Mouse (Mus musculus): ENCODE results near the gene Cib1. TPM values are rescaled to one million over a fixed set of nuclear protein-coding genes. Genes with fewer than 3 reads are reported as not detected.

Cib1 gene
- total and polyA plus RNA-seq, 2 experiments: 51.7 to 114 TPM

DNA sequence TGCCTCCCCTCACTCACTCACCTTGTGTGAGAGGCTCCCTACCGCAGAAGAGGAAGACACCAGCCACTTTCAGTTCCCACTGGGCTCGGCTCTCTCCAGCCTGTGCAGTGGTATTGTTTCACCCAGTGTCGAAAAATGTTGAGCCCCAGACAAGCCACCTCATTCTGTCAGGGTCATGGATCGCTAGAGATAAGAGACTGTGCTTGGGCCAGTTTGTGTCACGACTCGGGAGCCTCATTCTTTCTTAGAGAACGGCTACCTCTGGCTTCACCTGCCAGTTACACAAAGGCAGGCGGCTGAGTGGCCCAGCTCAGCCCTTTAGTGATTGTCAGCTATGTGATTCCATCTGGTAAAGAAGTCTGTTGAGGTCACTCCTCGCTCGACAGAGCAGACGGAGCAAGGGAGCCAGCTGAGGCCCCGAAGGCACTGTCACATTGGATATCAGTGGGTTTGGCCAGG is 28.9 kb downstream of the Cib1 start:
- H3K36me3 ChIP-seq (ENCODE audit: control insufficient read depth, insufficient read depth, low read length): no peaks in the 10 kb centered on the region
- WGBS: 65% methylated on average over 12 of the region's 12 CpGs
- H3K9ac ChIP-seq (ENCODE audit: low read depth, low read length): no peak overlapping the region

DNA sequence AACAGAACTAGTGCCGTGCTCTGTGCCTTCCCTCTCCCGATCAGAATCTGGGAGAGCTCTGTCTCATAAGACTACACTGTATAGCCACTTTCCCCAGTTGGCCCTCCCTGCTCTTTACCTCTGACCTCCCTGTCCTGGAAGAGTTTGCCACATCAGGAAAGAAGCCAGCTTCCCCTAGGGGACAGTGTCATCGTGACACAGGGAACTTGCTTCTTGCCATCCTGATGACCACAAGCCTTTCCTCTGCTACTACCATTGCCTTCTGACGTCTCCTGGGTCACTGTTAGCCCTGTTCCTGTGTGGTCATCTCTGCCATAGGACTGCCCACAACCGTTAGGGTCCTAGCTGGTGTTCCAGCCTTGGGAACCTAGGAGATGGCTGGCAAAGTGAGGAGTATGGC is 29.7 kb downstream of the Cib1 start:
- peaks cover 23% of the 10 kb centered on the region for H3K4me1 ChIP-seq (ENCODE audit: control insufficient read depth, insufficient read depth, low read length)
- H3K27me3 ChIP-seq (ENCODE audit: control insufficient read depth, insufficient read depth, low read length): no peaks in the 10 kb centered on the region
- H3K9ac ChIP-seq (ENCODE audit: low read depth, low read length): no peak overlapping the region
- H3K4me3 ChIP-seq (ENCODE audit: insufficient read depth, low read depth, low read length): no peak overlapping the region
- H3K27ac ChIP-seq (replicated peaks; ENCODE audit: insufficient read depth, low read depth, low read length): no peak overlapping the region
- H3K79me2 ChIP-seq (ENCODE audit: control insufficient read depth, insufficient read depth, low read length): peaks cover 11% of the 10 kb centered on the region; the same call in 1 of the 2 replicates
- TF ChIP-seq POLR2A (IDR thresholded peaks at IDR 0.05; ENCODE audit: extremely low read depth, insufficient read depth, low read length) (no peak), CTCF (IDR thresholded peaks at IDR 0.05; ENCODE audit: low read depth, low read length) (no peak)
- no peaks in the 10 kb centered on the region for H3K36me3 ChIP-seq (ENCODE audit: control insufficient read depth, insufficient read depth, low read length)
- WGBS: 43% methylated on average over 5 of the region's 5 CpGs
- peak; percentile 68 for DNase-seq (ENCODE audit: extremely low read depth, low read depth, low spot score)

More for the DNA sequence above, 28.9 kb downstream of the Cib1 start:
- Histone ChIP-seq H3K4me3 (ENCODE audit: insufficient read depth, low read depth, low read length) (no peak overlapping the region), H3K27ac (replicated peaks; ENCODE audit: insufficient read depth, low read depth, low read length) (no peak overlapping the region), H3K27me3 (ENCODE audit: control insufficient read depth, insufficient read depth, low read length) (no peaks in the 10 kb centered on the region), H3K79me2 (ENCODE audit: control insufficient read depth, insufficient read depth, low read length) (peaks cover 13% of the 10 kb centered on the region; the same call in 1 of the 2 replicates), H3K4me1 (ENCODE audit: control insufficient read depth, insufficient read depth, low read length) (peaks cover 23% of the 10 kb centered on the region)
- TF ChIP-seq POLR2A (IDR thresholded peaks at IDR 0.05; ENCODE audit: extremely low read depth, insufficient read depth, low read length) (no peak), CTCF (IDR thresholded peaks at IDR 0.05; ENCODE audit: low read depth, low read length) (no peak)
- DNase-seq (ENCODE audit: extremely low read depth, low read depth, low spot score): no peak

DNA sequence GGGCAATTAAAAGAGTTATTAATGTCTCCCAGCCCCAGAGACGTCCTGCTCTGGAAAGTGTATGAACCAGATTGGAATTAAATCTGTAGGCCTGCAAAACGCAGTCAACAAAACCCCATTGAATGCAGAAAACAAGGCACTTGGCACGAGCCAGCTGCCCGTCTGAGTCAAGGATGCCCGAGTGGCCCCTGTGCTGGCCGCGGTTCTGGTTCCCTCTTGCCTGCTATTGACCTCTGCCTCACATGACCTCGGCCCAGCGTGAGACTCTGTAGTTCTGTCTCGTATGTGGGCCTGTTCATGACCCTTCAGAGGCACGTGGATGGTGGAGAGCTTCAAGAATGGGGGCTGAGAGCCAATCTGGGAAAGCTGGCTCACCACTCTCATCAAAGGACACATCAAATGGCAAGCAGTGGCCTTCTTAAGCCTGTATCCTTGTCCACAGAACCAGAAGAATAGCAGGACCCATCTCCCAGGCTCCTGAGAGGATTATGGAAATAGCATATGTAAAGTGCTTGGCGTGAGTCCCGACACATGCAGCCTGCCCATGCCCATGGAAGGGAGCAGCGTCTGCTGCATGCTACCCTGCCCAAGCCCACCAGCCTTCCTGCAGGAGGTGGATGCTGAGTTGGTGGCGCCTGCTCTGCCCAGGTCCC is 30.6 kb downstream of the Cib1 start:
- no peak overlapping the region for H3K27ac ChIP-seq (replicated peaks; ENCODE audit: insufficient read depth, low read depth, low read length)
- WGBS: 42% methylated on average over 15 of the region's 15 CpGs
- no peak overlapping the region for H3K9ac ChIP-seq (ENCODE audit: low read depth, low read length)
- no peaks in the 10 kb centered on the region for H3K36me3 ChIP-seq (ENCODE audit: control insufficient read depth, insufficient read depth, low read length)
- DNase-seq (ENCODE audit: extremely low read depth, low read depth, low spot score): peak; percentile 71
- peaks cover 11% of the 10 kb centered on the region; the same call in 1 of the 2 replicates for H3K79me2 ChIP-seq (ENCODE audit: control insufficient read depth, insufficient read depth, low read length)
- H3K27me3 ChIP-seq (ENCODE audit: control insufficient read depth, insufficient read depth, low read length): no peaks in the 10 kb centered on the region
- TF ChIP-seq POLR2A (IDR thresholded peaks at IDR 0.05; ENCODE audit: extremely low read depth, insufficient read depth, low read length) (no peak), CTCF (IDR thresholded peaks at IDR 0.05; ENCODE audit: low read depth, low read length) (no peak)
- H3K4me3 ChIP-seq (ENCODE audit: insufficient read depth, low read depth, low read length): no peak overlapping the region
- H3K4me1 ChIP-seq (ENCODE audit: control insufficient read depth, insufficient read depth, low read length): peaks cover 20% of the 10 kb centered on the region

DNA sequence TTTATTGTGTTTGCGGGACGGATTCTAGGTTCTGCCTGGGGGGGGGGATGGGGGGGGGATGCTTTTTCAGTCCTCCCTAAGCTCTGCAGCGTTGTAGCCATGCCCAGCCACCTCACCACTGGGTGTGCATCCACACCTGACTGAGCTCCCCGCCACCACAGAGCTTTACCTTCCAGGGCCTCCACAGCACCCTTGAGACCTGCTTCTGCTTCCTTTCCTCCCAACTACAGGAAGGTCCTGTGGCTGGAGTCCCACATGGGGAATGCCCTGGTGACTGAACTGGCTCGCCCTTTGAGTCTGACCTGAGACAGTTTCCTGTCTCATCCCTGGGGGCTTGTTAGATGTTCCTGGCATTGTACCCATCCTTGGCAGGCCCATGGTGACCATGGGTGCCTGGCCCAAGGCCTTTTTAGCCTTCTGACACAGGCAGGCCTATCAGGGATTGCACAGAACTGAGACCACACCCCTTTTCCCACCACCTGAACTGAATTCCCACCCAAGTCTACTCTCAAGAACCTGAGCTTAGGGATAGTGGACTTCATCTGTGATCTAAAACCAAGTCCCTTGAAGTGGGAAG is 31.6 kb downstream of the Cib1 start:
- no peaks in the 10 kb centered on the region for H3K36me3 ChIP-seq (ENCODE audit: control insufficient read depth, insufficient read depth, low read length)
- peaks cover 21% of the 10 kb centered on the region for H3K4me1 ChIP-seq (ENCODE audit: control insufficient read depth, insufficient read depth, low read length)
- 93% methylated on average over 5 of the region's 5 CpGs for WGBS

DNA sequence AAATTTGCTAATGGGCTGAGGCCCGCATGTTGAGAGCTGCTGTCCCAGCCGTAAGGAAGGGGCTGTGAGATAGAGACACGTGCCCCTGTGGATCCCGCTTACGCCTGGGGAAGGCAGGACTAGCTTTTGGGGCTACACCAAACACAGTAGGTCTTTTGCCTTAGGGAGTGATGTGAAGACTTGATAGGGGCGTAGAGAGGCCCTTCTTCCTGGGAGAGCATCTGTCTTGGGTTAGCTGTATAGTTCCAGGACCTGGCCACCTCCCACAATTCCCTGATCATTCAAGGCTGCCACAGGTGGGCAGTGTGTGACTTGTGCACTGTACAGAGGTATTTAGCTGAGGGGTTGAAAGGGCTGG is 32.0 kb downstream of the Cib1 start:
- no peaks in the 10 kb centered on the region for H3K36me3 ChIP-seq (ENCODE audit: control insufficient read depth, insufficient read depth, low read length)
- H3K79me2 ChIP-seq (ENCODE audit: control insufficient read depth, insufficient read depth, low read length): peaks cover 11% of the 10 kb centered on the region; the same call in 1 of the 2 replicates
- H3K27me3 ChIP-seq (ENCODE audit: control insufficient read depth, insufficient read depth, low read length): no peaks in the 10 kb centered on the region
- H3K9ac ChIP-seq (ENCODE audit: low read depth, low read length): no peak overlapping the region
- TF ChIP-seq POLR2A (IDR thresholded peaks at IDR 0.05; ENCODE audit: extremely low read depth, insufficient read depth, low read length) (no peak), CTCF (IDR thresholded peaks at IDR 0.05; ENCODE audit: low read depth, low read length) (no peak)
- 89% methylated on average over 6 of the region's 6 CpGs for WGBS
- no peak overlapping the region for H3K27ac ChIP-seq (replicated peaks; ENCODE audit: insufficient read depth, low read depth, low read length)
- H3K4me3 ChIP-seq (ENCODE audit: insufficient read depth, low read depth, low read length): no peak overlapping the region
- H3K4me1 ChIP-seq (ENCODE audit: control insufficient read depth, insufficient read depth, low read length): peaks cover 22% of the 10 kb centered on the region
- DNase-seq (ENCODE audit: extremely low read depth, low read depth, low spot score): no peak

More for the DNA sequence above, 31.6 kb downstream of the Cib1 start:
- DNase-seq (ENCODE audit: extremely low read depth, low read depth, low spot score): no peak
- Histone ChIP-seq H3K9ac (ENCODE audit: low read depth, low read length) (no peak overlapping the region), H3K27me3 (ENCODE audit: control insufficient read depth, insufficient read depth, low read length) (no peaks in the 10 kb centered on the region), H3K4me3 (ENCODE audit: insufficient read depth, low read depth, low read length) (no peak overlapping the region), H3K27ac (replicated peaks; ENCODE audit: insufficient read depth, low read depth, low read length) (no peak overlapping the region), H3K79me2 (ENCODE audit: control insufficient read depth, insufficient read depth, low read length) (peaks cover 11% of the 10 kb centered on the region; the same call in 1 of the 2 replicates)
- TF ChIP-seq CTCF (IDR thresholded peaks at IDR 0.05; ENCODE audit: low read depth, low read length) (no peak), POLR2A (IDR thresholded peaks at IDR 0.05; ENCODE audit: extremely low read depth, insufficient read depth, low read length) (no peak)

Measured in liver, adult 2 months (tissue).